In genomic region chr7:24413630-24414029, GRCm38 (mm10) we compare ENCODE assay signal across 17 mouse cellular contexts. TPM values are rescaled to one million over a fixed set of nuclear protein-coding genes. Genes with fewer than 3 reads are reported as not detected.
DNase-seq lines count a peak whose midpoint lies in the region; ATAC-seq lines count a peak whose summit lies in the region.
"Had no signal": no experiment of that assay in that cellular context is flagged by ENCODE, and none has a peak within 500 bp of the region (broad histone marks: within the 10 kb centered on the region; RNA-seq: fewer than 3 reads in every experiment).

No protein-coding gene starts in this region.

- peak; percentile 90 for DNase-seq in CD4-positive, CD25-positive, alpha-beta regulatory T cell, adult 2 months (ENCODE audit: low read depth, low spot score)
- DNase-seq in thymus, postnatal 0 days (ENCODE audit: low spot score): peak; percentile 75
- DNase-seq in adipocyte (ENCODE audit: low spot score): no peak
- DNase-seq in layer of hippocampus, postnatal 14 days (ENCODE audit: low spot score in 2 of 2): no peak
- DNase-seq: adrenal gland, postnatal 14 days; kidney, postnatal 4 days; right cerebral cortex, postnatal 4 days had no signal

- H3K9ac ChIP-seq in heart, embryonic 16.5 days (ENCODE audit: low read length): no peak overlapping the region
- H3K9ac ChIP-seq in heart, embryonic 12.5 days: no peak overlapping the region

- WGBS in heart, embryonic 16.5 days: 69% methylated on average over 3 of the region's 3 CpGs
- 62% methylated on average over 3 of the region's 3 CpGs for WGBS in heart, embryonic 12.5 days

- no peak overlapping the region for H3K27ac ChIP-seq in heart, embryonic 16.5 days (ENCODE audit: low read length)
- H3K27ac ChIP-seq in heart, embryonic 12.5 days (ENCODE audit: poor library complexity, severe bottlenecking): no peak overlapping the region
- H3K27ac ChIP-seq: macrophage had no signal

- H3K4me2 ChIP-seq in heart, embryonic 16.5 days (ENCODE audit: low read depth, low read length): no peak overlapping the region
- H3K4me2 ChIP-seq in heart, embryonic 12.5 days: no peak overlapping the region

- no peaks in the 10 kb centered on the region for H3K27me3 ChIP-seq in heart, embryonic 16.5 days (ENCODE audit: control insufficient read depth, insufficient read depth, low read length)
- H3K27me3 ChIP-seq in heart, embryonic 12.5 days (replicated peaks): no peaks in the 10 kb centered on the region
- H3K27me3 ChIP-seq: Patski had no signal

- no peaks in the 10 kb centered on the region for H3K36me3 ChIP-seq in heart, embryonic 16.5 days (ENCODE audit: control insufficient read depth, insufficient read depth)
- peaks cover 34% of the 10 kb centered on the region for H3K36me3 ChIP-seq in heart, embryonic 12.5 days

- no peaks in the 10 kb centered on the region for H3K9me3 ChIP-seq in heart, embryonic 16.5 days (replicated peaks; ENCODE audit: control insufficient read depth, low read length)
- no peaks in the 10 kb centered on the region for H3K9me3 ChIP-seq in heart, embryonic 12.5 days (replicated peaks)

- H3K4me1 ChIP-seq in heart, embryonic 16.5 days (ENCODE audit: control insufficient read depth, insufficient read depth, low read length): peaks cover 13% of the 10 kb centered on the region
- peaks cover 21% of the 10 kb centered on the region for H3K4me1 ChIP-seq in heart, embryonic 12.5 days (replicated peaks)

- 0 out of 2 replicates have a peak, but pooled peaks have one; percentile 38 for ATAC-seq in heart, embryonic 16.5 days (replicated peaks; ENCODE audit: extremely low read depth, insufficient read depth, low FRiP score)
- no peak for ATAC-seq in heart, embryonic 12.5 days (ENCODE audit: insufficient number of reproducible peaks, low FRiP score)
- peak; percentile 58 for ATAC-seq in monocyte, adult 5-6 weeks (replicated peaks; ENCODE audit: insufficient number of reproducible peaks, low FRiP score, low TSS enrichment, poor library complexity, severe bottlenecking)
- no peak for ATAC-seq in erythroblast, adult 5-6 weeks (replicated peaks; ENCODE audit: low FRiP score, poor library complexity, severe bottlenecking)
- ATAC-seq: Patski had no signal

- H3K4me3 ChIP-seq in heart, embryonic 16.5 days (ENCODE audit: low read length): no peak overlapping the region
- no peak overlapping the region for H3K4me3 ChIP-seq in heart, embryonic 12.5 days

RNA-seq across cellular contexts. Expression of gene Smg9, which starts 14.2 kb away (rescaled TPM):
- 18.7 and 20.5 TPM in 2 replicates for polyA plus RNA-seq in heart, embryonic 16.5 days (2015; fragmentation: Nextera tagmentation; extraction: Ambion mirVana)
- polyA plus RNA-seq in heart, embryonic 12.5 days (2016; fragmentation: Nextera tagmentation; extraction: Ambion mirVana): 21.4 and 21.6 TPM in 2 replicates
- total RNA-seq in monocyte, adult 5-6 weeks (2017): 20.1 to 30.8 TPM (median 22.6 TPM) in 3 replicates
- 30.2 and 33.3 TPM in 2 replicates for polyA plus RNA-seq in thymus, postnatal 0 days (2015; fragmentation: Nextera tagmentation; extraction: Ambion mirVana)
- 9.6 and 11.1 TPM in 2 replicates for total RNA-seq in erythroblast, adult 5-6 weeks (2015; ENCODE audit: low replicate concordance)
- 13.3 and 16.0 TPM in 2 replicates for total RNA-seq in erythroblast, adult 5-6 weeks (2017; ENCODE audit: low replicate concordance)
- 10 to 100 TPM; 29.1 to 33.8 TPM for total RNA-seq in layer of hippocampus, postnatal 14 days (2021)

RNA-seq across cellular contexts. Expression of gene Irgc1, which starts 38.5 kb away (rescaled TPM):
- 0.29 TPM in 1 of 2 replicates, not detected in the other for polyA plus RNA-seq in heart, embryonic 16.5 days (2015; fragmentation: Nextera tagmentation; extraction: Ambion mirVana)
- polyA plus RNA-seq in heart, embryonic 12.5 days (2016; fragmentation: Nextera tagmentation; extraction: Ambion mirVana): not detected in 2 replicates
- total RNA-seq in monocyte, adult 5-6 weeks (2017): 1.7 TPM in 1 of 3 replicates, not detected in the others
- 0.18 and 0.22 TPM in 2 replicates for polyA plus RNA-seq in thymus, postnatal 0 days (2015; fragmentation: Nextera tagmentation; extraction: Ambion mirVana)
- not detected in 2 replicates for total RNA-seq in erythroblast, adult 5-6 weeks (2015; ENCODE audit: low replicate concordance)
- total RNA-seq in erythroblast, adult 5-6 weeks (2017; ENCODE audit: low replicate concordance): not detected in 2 replicates
- not detected for total RNA-seq in layer of hippocampus, postnatal 14 days (2021)
- total RNA-seq: adrenal gland, postnatal 14 days; common myeloid progenitor, adult 5-6 weeks; liver, adult 2 months had no signal
- polyA plus RNA-seq: heart, postnatal 0 days; liver, adult 2 months; macrophage; Patski had no signal

RNA-seq across cellular contexts. Expression of gene Kcnn4, which starts 43.6 kb away (rescaled TPM):
- 5.2 and 10.9 TPM in 2 replicates for polyA plus RNA-seq in heart, embryonic 16.5 days (2015; fragmentation: Nextera tagmentation; extraction: Ambion mirVana)
- 6.9 and 7.8 TPM in 2 replicates for polyA plus RNA-seq in heart, embryonic 12.5 days (2016; fragmentation: Nextera tagmentation; extraction: Ambion mirVana)
- 10.3 to 11.8 TPM (median 11.5 TPM) in 3 replicates for total RNA-seq in monocyte, adult 5-6 weeks (2017)
- 105 and 120 TPM in 2 replicates for polyA plus RNA-seq in thymus, postnatal 0 days (2015; fragmentation: Nextera tagmentation; extraction: Ambion mirVana)
- total RNA-seq in erythroblast, adult 5-6 weeks (2015; ENCODE audit: low replicate concordance): 102 and 125 TPM in 2 replicates
- 244 and 272 TPM in 2 replicates for total RNA-seq in erythroblast, adult 5-6 weeks (2017; ENCODE audit: low replicate concordance)
- total RNA-seq in layer of hippocampus, postnatal 14 days (2021): under 1 TPM; 0.41 to 0.81 TPM
- polyA plus RNA-seq: Patski had no signal

RNA-seq across cellular contexts. Expression of gene Plaur, which starts 48.7 kb away (rescaled TPM):
- polyA plus RNA-seq in heart, embryonic 16.5 days (2015; fragmentation: Nextera tagmentation; extraction: Ambion mirVana): 8.1 and 8.8 TPM in 2 replicates
- 5.6 and 8.8 TPM in 2 replicates for polyA plus RNA-seq in heart, embryonic 12.5 days (2016; fragmentation: Nextera tagmentation; extraction: Ambion mirVana)
- total RNA-seq in monocyte, adult 5-6 weeks (2017): 286 to 300 TPM (median 297 TPM) in 3 replicates
- polyA plus RNA-seq in thymus, postnatal 0 days (2015; fragmentation: Nextera tagmentation; extraction: Ambion mirVana): 3.0 and 3.4 TPM in 2 replicates
- total RNA-seq in erythroblast, adult 5-6 weeks (2015; ENCODE audit: low replicate concordance): 28.4 and 30.9 TPM in 2 replicates
- total RNA-seq in erythroblast, adult 5-6 weeks (2017; ENCODE audit: low replicate concordance): 19.4 and 34.9 TPM in 2 replicates
- 1 to 10 TPM in 1 of 2 experiments, under 1 TPM in 1; 0.76 to 1.0 TPM for total RNA-seq in layer of hippocampus, postnatal 14 days (2021)
- polyA plus RNA-seq: testis, adult 2 months had no signal

Comparison
In these comparisons a context has a peak if more than half of its experiments do, and no peak if none do; other contexts are left out.
1. ATAC-seq: peak in heart, embryonic 16.5 days (single experiment) and monocyte, adult 5-6 weeks (single experiment); none in heart, embryonic 12.5 days (single experiment) and erythroblast, adult 5-6 weeks (single experiment).
2. DNase-seq: peak in CD4-positive, CD25-positive, alpha-beta regulatory T cell, adult 2 months (single experiment) and thymus, postnatal 0 days (single experiment); none in adipocyte (single experiment) and layer of hippocampus, postnatal 14 days (0 of 2).